In the genomic region with DNA sequence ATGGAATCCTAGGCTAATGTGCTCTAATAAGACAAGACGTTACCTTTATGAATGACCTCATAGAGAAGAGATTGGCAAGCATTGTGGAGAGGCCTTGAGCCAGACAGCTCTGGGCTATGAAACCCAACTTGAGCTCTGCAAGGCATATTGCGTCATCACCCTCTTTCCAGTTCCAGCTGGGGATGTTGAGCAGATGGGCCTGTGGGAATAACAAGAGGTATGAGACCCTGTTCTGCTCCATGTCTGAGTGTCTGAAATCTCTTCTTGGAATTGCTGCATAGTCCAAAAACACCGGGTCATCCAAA, we compare ENCODE assay signal across 10 mouse cellular contexts.
DNase-seq lines count a peak whose midpoint lies in the region; ATAC-seq lines count a peak whose summit lies in the region.
"Had no signal": no experiment of that assay in that cellular context is flagged by ENCODE, and none has a peak within 500 bp of the region (broad histone marks: within the 10 kb centered on the region; RNA-seq: fewer than 3 reads in every experiment).

No protein-coding gene starts in this region.

- no peaks in the 10 kb centered on the region for H3K9me3 ChIP-seq in midbrain, embryonic 11.5 days (ENCODE audit: control insufficient read depth, low read length)
- no peaks in the 10 kb centered on the region for H3K9me3 ChIP-seq in midbrain, embryonic 15.5 days
- no peaks in the 10 kb centered on the region for H3K9me3 ChIP-seq in stomach, embryonic 16.5 days (replicated peaks; ENCODE audit: control insufficient read depth, low read length)

- 84% methylated on average over 3 of the region's 3 CpGs for WGBS in midbrain, embryonic 11.5 days
- 90% methylated on average over 3 of the region's 3 CpGs for WGBS in midbrain, embryonic 15.5 days
- 49% methylated on average over 3 of the region's 3 CpGs for WGBS in stomach, embryonic 16.5 days

- H3K4me1 ChIP-seq in midbrain, embryonic 11.5 days (ENCODE audit: control insufficient read depth, insufficient read depth, low read length): no peaks in the 10 kb centered on the region
- no peaks in the 10 kb centered on the region for H3K4me1 ChIP-seq in midbrain, embryonic 15.5 days
- H3K4me1 ChIP-seq in stomach, embryonic 16.5 days (ENCODE audit: control insufficient read depth, insufficient read depth, low read length): no peaks in the 10 kb centered on the region

- no peak overlapping the region for H3K9ac ChIP-seq in midbrain, embryonic 11.5 days (ENCODE audit: low read length)
- no peak overlapping the region for H3K9ac ChIP-seq in midbrain, embryonic 15.5 days
- no peak overlapping the region for H3K9ac ChIP-seq in stomach, embryonic 16.5 days (ENCODE audit: low read length)

- peak; percentile 44 for DNase-seq in midbrain, embryonic 11.5 days (ENCODE audit: low spot score, missing footprints)
- DNase-seq in gastrocnemius, postnatal 10 days: peak; percentile 10
- peak; percentile 32 for DNase-seq in kidney, postnatal 14 days
- DNase-seq in cerebellum, adult 18-20 months: no peak
- DNase-seq in layer of hippocampus, postnatal 25 days (ENCODE audit: extremely low spot score in 1 of 2, low spot score in 1 of 2): no peak
- DNase-seq in thymus, postnatal 14 days: no peak
- DNase-seq: right cerebral cortex, postnatal 25 days had no signal

- ATAC-seq in midbrain, embryonic 11.5 days (ENCODE audit: low FRiP score): no peak
- ATAC-seq in midbrain, embryonic 15.5 days (replicated peaks): no peak
- peak; percentile 85 for ATAC-seq in stomach, embryonic 16.5 days (ENCODE audit: insufficient read depth, low FRiP score)

- no peak overlapping the region for H3K4me2 ChIP-seq in midbrain, embryonic 11.5 days
- no peak overlapping the region for H3K4me2 ChIP-seq in midbrain, embryonic 15.5 days
- no peak overlapping the region for H3K4me2 ChIP-seq in stomach, embryonic 16.5 days (ENCODE audit: low read depth, low read length)

- no peaks in the 10 kb centered on the region for H3K27me3 ChIP-seq in midbrain, embryonic 11.5 days (ENCODE audit: control insufficient read depth, insufficient read depth, low read length)
- H3K27me3 ChIP-seq in midbrain, embryonic 15.5 days (replicated peaks): no peaks in the 10 kb centered on the region
- no peaks in the 10 kb centered on the region for H3K27me3 ChIP-seq in stomach, embryonic 16.5 days (ENCODE audit: control insufficient read depth, insufficient read depth, low read length)

- H3K36me3 ChIP-seq in midbrain, embryonic 11.5 days (ENCODE audit: control insufficient read depth, insufficient read depth, low read length): no peaks in the 10 kb centered on the region
- no peaks in the 10 kb centered on the region for H3K36me3 ChIP-seq in midbrain, embryonic 15.5 days (replicated peaks)
- no peaks in the 10 kb centered on the region for H3K36me3 ChIP-seq in stomach, embryonic 16.5 days (ENCODE audit: control insufficient read depth, insufficient read depth, low read length)

- H3K27ac ChIP-seq in midbrain, embryonic 11.5 days (ENCODE audit: low read depth, low read length): no peak overlapping the region
- no peak overlapping the region for H3K27ac ChIP-seq in midbrain, embryonic 15.5 days
- peak overlapping the region; percentile 36 for H3K27ac ChIP-seq in stomach, embryonic 16.5 days (ENCODE audit: low read length)
- H3K27ac ChIP-seq: layer of hippocampus, adult 2 months had no signal

- H3K4me3 ChIP-seq in midbrain, embryonic 11.5 days (ENCODE audit: low read depth, low read length): no peak overlapping the region
- H3K4me3 ChIP-seq in midbrain, embryonic 15.5 days: no peak overlapping the region
- H3K4me3 ChIP-seq in stomach, embryonic 16.5 days (replicated peaks; ENCODE audit: low read length): no peak overlapping the region
- H3K4me3 ChIP-seq: layer of hippocampus, adult 2 months had no signal

Comparison
In these comparisons a context has a peak if more than half of its experiments do, and no peak if none do; other contexts are left out.
1. DNase-seq: peak in midbrain, embryonic 11.5 days (single experiment), gastrocnemius, postnatal 10 days (single experiment) and kidney, postnatal 14 days (single experiment); none in cerebellum, adult 18-20 months (0 of 2), layer of hippocampus, postnatal 25 days (0 of 2) and thymus, postnatal 14 days (single experiment).